Mouse (Mus musculus): ENCODE data around the gene Dynlt1b. TPM values are rescaled to one million over a fixed set of nuclear protein-coding genes. Genes with fewer than 3 reads are reported as not detected.
"Not testable (repeated sequence)": the region's sequence is repeated elsewhere in the genome, so short reads cannot be mapped to it uniquely, and the experiment has no call there.

The Dynlt1b gene
- total and polyA plus RNA-seq, 2 experiments from 2014 or later: 264 to 558 TPM

GRCm38 (mm10) chr17:6477026-6477425 is 47.1 kb downstream of the Dynlt1b start:
- WGBS: under 1% methylated on average over 33 of the region's 42 CpGs
- DNase-seq (ENCODE audit: low spot score) (peak; percentile 36), ATAC-seq (ENCODE audit: insufficient read depth, low read depth) (peak; percentile 89)
- Histone ChIP-seq H3K4me3 (ENCODE audit: low read depth, low read length) (peak overlapping the region; percentile 79), H3K9ac (replicated peaks; ENCODE audit: low read depth, low read length) (peak overlapping the region; percentile 80), H3K4me2 (ENCODE audit: low read depth, low read length) (peak overlapping the region; percentile 72), H3K27ac (ENCODE audit: low read depth) (peak overlapping the region; percentile 65)
- H3K27me3 ChIP-seq (ENCODE audit: control insufficient read depth, insufficient read depth, low read length); H3K9me3 ChIP-seq (replicated peaks; ENCODE audit: control insufficient read depth, low read length); H3K36me3 ChIP-seq (replicated peaks; ENCODE audit: control insufficient read depth, insufficient read depth, low read length); H3K4me1 ChIP-seq (ENCODE audit: control insufficient read depth, insufficient read depth): not testable (repeated sequence)

GRCm38 (mm10) chr17:6480855-6481589 is 51.1 kb downstream of the Dynlt1b start:
- H3K9ac ChIP-seq (replicated peaks; ENCODE audit: low read depth, low read length); H3K27me3 ChIP-seq (ENCODE audit: control insufficient read depth, insufficient read depth, low read length); H3K4me2 ChIP-seq (ENCODE audit: low read depth, low read length); ATAC-seq (ENCODE audit: insufficient read depth, low read depth); H3K4me3 ChIP-seq (ENCODE audit: low read depth, low read length); H3K9me3 ChIP-seq (replicated peaks; ENCODE audit: control insufficient read depth, low read length); H3K27ac ChIP-seq (ENCODE audit: low read depth); DNase-seq (ENCODE audit: low spot score); H3K4me1 ChIP-seq (ENCODE audit: control insufficient read depth, insufficient read depth); H3K36me3 ChIP-seq (replicated peaks; ENCODE audit: control insufficient read depth, insufficient read depth, low read length): not testable (repeated sequence)
- 20% methylated on average over 4 of the region's 7 CpGs for WGBS

- H3K27ac ChIP-seq (ENCODE audit: low read depth); H3K4me2 ChIP-seq (ENCODE audit: low read depth, low read length); H3K9me3 ChIP-seq (replicated peaks; ENCODE audit: control insufficient read depth, low read length); H3K27me3 ChIP-seq (ENCODE audit: control insufficient read depth, insufficient read depth, low read length); DNase-seq (ENCODE audit: low spot score); H3K4me1 ChIP-seq (ENCODE audit: control insufficient read depth, insufficient read depth); H3K9ac ChIP-seq (replicated peaks; ENCODE audit: low read depth, low read length); H3K36me3 ChIP-seq (replicated peaks; ENCODE audit: control insufficient read depth, insufficient read depth, low read length); H3K4me3 ChIP-seq (ENCODE audit: low read depth, low read length); ATAC-seq (ENCODE audit: insufficient read depth, low read depth): not testable (repeated sequence)
- 87% methylated on average over 12 of the region's 12 CpGs for WGBS
These were observed 51.7 kb downstream of the Dynlt1b start for GRCm38 (mm10) chr17:6481590-6481963.

- WGBS: 78% methylated on average over 7 of the region's 8 CpGs
- not testable (repeated sequence) for H3K9ac ChIP-seq (replicated peaks; ENCODE audit: low read depth, low read length); ATAC-seq (ENCODE audit: insufficient read depth, low read depth)
These were observed 52.3 kb downstream of the Dynlt1b start for GRCm38 (mm10) chr17:6482248-6482647.

More at GRCm38 (mm10) chr17:6482248-6482647, 52.3 kb downstream of the Dynlt1b start:
- not testable (repeated sequence) for DNase-seq (ENCODE audit: low spot score); H3K4me1 ChIP-seq (ENCODE audit: control insufficient read depth, insufficient read depth); H3K27ac ChIP-seq (ENCODE audit: low read depth); H3K27me3 ChIP-seq (ENCODE audit: control insufficient read depth, insufficient read depth, low read length); H3K4me2 ChIP-seq (ENCODE audit: low read depth, low read length); H3K9me3 ChIP-seq (replicated peaks; ENCODE audit: control insufficient read depth, low read length); H3K4me3 ChIP-seq (ENCODE audit: low read depth, low read length); H3K36me3 ChIP-seq (replicated peaks; ENCODE audit: control insufficient read depth, insufficient read depth, low read length)

Other genes with a start within 250 kb of the Dynlt1b start
- gene Tmem181a, start 173.3 kb upstream of the Dynlt1b start, total RNA-seq (2014; rRNA removed; ENCODE audit: low replicate concordance): 10.0 and 17.9 TPM in 2 replicates
- gene Tmem181a, start 173.3 kb upstream of the Dynlt1b start, polyA plus RNA-seq (2015; fragmentation: Nextera tagmentation; extraction: Ambion mirVana): 10.0 and 12.0 TPM in 2 replicates
- 3.9 and 6.0 TPM in 2 replicates for gene Dynlt1a, start 112.6 kb upstream of the Dynlt1b start, total RNA-seq (2014; rRNA removed; ENCODE audit: low replicate concordance)
- gene Dynlt1a, start 112.6 kb upstream of the Dynlt1b start, polyA plus RNA-seq (2015; fragmentation: Nextera tagmentation; extraction: Ambion mirVana): 6.6 and 7.7 TPM in 2 replicates
- 2.1 and 4.9 TPM in 2 replicates for gene Dynlt1c, start 171.6 kb downstream of the Dynlt1b start, total RNA-seq (2014; rRNA removed; ENCODE audit: low replicate concordance)
- gene Dynlt1c, start 171.6 kb downstream of the Dynlt1b start, polyA plus RNA-seq (2015; fragmentation: Nextera tagmentation; extraction: Ambion mirVana): 16.5 and 17.8 TPM in 2 replicates
- gene Dynlt1f, start 225.8 kb downstream of the Dynlt1b start, total RNA-seq (2014; rRNA removed; ENCODE audit: low replicate concordance): 130 and 148 TPM in 2 replicates
- 213 TPM in 2 replicates for gene Dynlt1f, start 225.8 kb downstream of the Dynlt1b start, polyA plus RNA-seq (2015; fragmentation: Nextera tagmentation; extraction: Ambion mirVana)
- gene Sytl3, start 229.0 kb downstream of the Dynlt1b start, total RNA-seq (2014; rRNA removed; ENCODE audit: low replicate concordance): 1.9 TPM in 1 of 2 replicates, not detected in the other
- gene Sytl3, start 229.0 kb downstream of the Dynlt1b start, polyA plus RNA-seq (2015; fragmentation: Nextera tagmentation; extraction: Ambion mirVana): 0.18 and 0.40 TPM in 2 replicates